Mouse (Mus musculus) erythroblast, embryonic 14.5 days (primary cell): Measurements from ENCODE around the gene Zfp410.

Experiments used
- GATA1 ChIP-seq: IDR thresholded peaks from 2 replicates; pipeline ENCODE4 v1.6.1; 2012; ENCODE audit warnings: low read length, inconsistent platforms, mixed read lengths
- TAL1 ChIP-seq: IDR thresholded peaks from 3 replicates; pipeline ENCODE4 v1.6.1; 2012; ENCODE audit warnings: low read length, inconsistent platforms, mixed read lengths

DNA sequence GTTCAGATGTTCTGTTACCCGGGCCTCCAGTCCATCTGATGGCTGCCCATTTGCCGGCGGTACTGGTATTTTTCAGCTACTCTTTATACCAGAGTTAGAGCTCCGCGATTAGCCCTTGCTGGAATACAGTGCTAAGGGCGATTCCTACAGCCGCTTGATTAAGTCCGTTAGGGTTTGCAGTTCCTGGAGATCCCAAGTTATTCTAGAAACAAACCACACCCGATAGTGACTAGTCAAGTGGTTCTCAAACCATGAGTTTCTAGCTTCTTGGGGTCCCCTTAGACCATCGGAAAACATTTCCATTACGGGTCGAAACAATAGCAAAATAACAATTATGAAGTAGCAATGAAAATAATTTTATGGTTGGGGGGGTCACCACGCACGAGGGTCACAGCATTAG lies 32.3 kb upstream of the Zfp410 start:
- TF ChIP-seq TAL1 (no peak), GATA1 (no peak)
